Mouse (Mus musculus): ENCODE measurements around the gene Cenpn. TPM values are rescaled to one million over a fixed set of nuclear protein-coding genes. Genes with fewer than 3 reads are reported as not detected.

Cenpn gene
- polyA plus RNA-seq, 1 experiment from 2014 or later: 11.8 TPM

Other genes starting within 250 kb of the Cenpn start
- 10.3 and 13.5 TPM in 2 replicates for gene Cdyl2, start 188.7 kb upstream of the Cenpn start, polyA plus RNA-seq (2014; fragmentation: Nextera tagmentation; extraction: Ambion mirVana)
- gene Cmc2, start 275 bp upstream of the Cenpn start, polyA plus RNA-seq (2014; fragmentation: Nextera tagmentation; extraction: Ambion mirVana): 26.2 and 30.5 TPM in 2 replicates
- gene Atmin, start 21.7 kb downstream of the Cenpn start, polyA plus RNA-seq (2014; fragmentation: Nextera tagmentation; extraction: Ambion mirVana): 21.2 and 26.3 TPM in 2 replicates
- 5.6 and 6.3 TPM in 2 replicates for gene 1700030J22Rik, start 57.2 kb downstream of the Cenpn start, polyA plus RNA-seq (2014; fragmentation: Nextera tagmentation; extraction: Ambion mirVana)
- gene Gcsh, start 71.8 kb downstream of the Cenpn start, polyA plus RNA-seq (2014; fragmentation: Nextera tagmentation; extraction: Ambion mirVana): 82.2 and 87.5 TPM in 2 replicates
- 0.12 TPM in 1 of 2 replicates, not detected in the other for gene Pkd1l2, start 160.7 kb downstream of the Cenpn start, polyA plus RNA-seq (2014; fragmentation: Nextera tagmentation; extraction: Ambion mirVana)
- gene Bco1, start 174.1 kb downstream of the Cenpn start, polyA plus RNA-seq (2014; fragmentation: Nextera tagmentation; extraction: Ambion mirVana): 0.18 TPM in 1 of 2 replicates, not detected in the other
- gene Gan, start 236.4 kb downstream of the Cenpn start, polyA plus RNA-seq (2014; fragmentation: Nextera tagmentation; extraction: Ambion mirVana): 4.9 and 7.1 TPM in 2 replicates

Data from midbrain, embryonic 14.5 days (tissue).